Mouse (Mus musculus) natural killer cell, adult 2 months (primary cell): ENCODE measurements around the gene Syt12.

ENCODE experiments used
- DNase-seq, 2 experiments: peaks; one replicate each; pipeline ENCODE4 v3.0.0; 2022; ENCODE audit warnings: low spot score in 2 of 2

Gene Syt12

GRCm38 (mm10) chr19:4447445-4447844 is 29.8 kb downstream of the Syt12 start:
- DNase-seq = no peak

- DNase-seq = no peak
Observed at GRCm38 (mm10) chr19:4446661-4447420, 30.4 kb downstream of the Syt12 start.

- peak; percentile 58 to 67 for DNase-seq
Observed at GRCm38 (mm10) chr19:4442408-4442807, 34.8 kb downstream of the Syt12 start.

GRCm38 (mm10) chr19:4441621-4442161 is 35.6 kb downstream of the Syt12 start:
- DNase-seq = no peak

- peak; percentile 86 to 90 for DNase-seq
Observed at GRCm38 (mm10) chr19:4441090-4441591, 36.1 kb downstream of the Syt12 start.

GRCm38 (mm10) chr19:4440222-4440621 is 37.0 kb downstream of the Syt12 start:
- DNase-seq = no peak

- DNase-seq = no peak
Observed at GRCm38 (mm10) chr19:4439161-4439801, 38.0 kb downstream of the Syt12 start, which contains the start of gene Rhod. Rhod (minus strand) TSS chr19:4439432.

GRCm38 (mm10) chr19:4438791-4439160 is 38.5 kb downstream of the Syt12 start:
- DNase-seq = no peak

GRCm38 (mm10) chr19:4437886-4438285 is 39.4 kb downstream of the Syt12 start:
- DNase-seq = peak; percentile 78 to 90

- no peak for DNase-seq
Observed at GRCm38 (mm10) chr19:4436254-4436653, 41.0 kb downstream of the Syt12 start.

- no peak for DNase-seq
Observed at GRCm38 (mm10) chr19:4434999-4435398, 42.2 kb downstream of the Syt12 start.

GRCm38 (mm10) chr19:4433756-4434155 is 43.5 kb downstream of the Syt12 start:
- no peak for DNase-seq

GRCm38 (mm10) chr19:4430091-4430620 is 47.1 kb downstream of the Syt12 start:
- DNase-seq = no peak

- DNase-seq = peak; percentile 36 to 49
Observed at GRCm38 (mm10) chr19:4425610-4426366, 51.5 kb downstream of the Syt12 start.

- no peak for DNase-seq
Observed at GRCm38 (mm10) chr19:4423021-4423420, 54.2 kb downstream of the Syt12 start.

- DNase-seq = no peak
Observed at GRCm38 (mm10) chr19:4422581-4422980, 54.7 kb downstream of the Syt12 start.

- DNase-seq = no peak
Observed at GRCm38 (mm10) chr19:4420153-4420910, 56.9 kb downstream of the Syt12 start.

GRCm38 (mm10) chr19:4419711-4420110 is 57.5 kb downstream of the Syt12 start:
- DNase-seq = no peak

GRCm38 (mm10) chr19:4417713-4418112 is 59.5 kb downstream of the Syt12 start:
- no peak for DNase-seq

GRCm38 (mm10) chr19:4417183-4417582 is 60.1 kb downstream of the Syt12 start:
- peak; percentile 73 to 76 for DNase-seq

- DNase-seq = no peak
Observed at GRCm38 (mm10) chr19:4414631-4415030, 62.6 kb downstream of the Syt12 start.
